Mouse (Mus musculus) heart, postnatal 36 days (tissue): ENCODE measurements at regions not wholly inside any gene's neighbourhood (a gene's known extent, or its start where the extent isn't known, plus 50 kb on each side); places are given as distances from the start of the nearest gene placed in this dataset.

Experiments used
- DNase-seq, 2 experiments: peaks; one replicate each; pipeline ENCODE4 v3.0.0; 2021 to 2022
- intact Hi-C: fragments of 180-260 bp; cut with DNase I; formaldehyde crosslinking; loops from one replicate; pipeline ENCODE4 v1.15.1; 2025

GRCm38 (mm10) chr1:50847156-50847555, 53.3 kb upstream of the Tmeff2 start:
- intact Hi-C loops = no loop called here
- no peak for DNase-seq
